Comparison of ENCODE assay signal across 8 mouse cellular contexts in the genomic region with DNA sequence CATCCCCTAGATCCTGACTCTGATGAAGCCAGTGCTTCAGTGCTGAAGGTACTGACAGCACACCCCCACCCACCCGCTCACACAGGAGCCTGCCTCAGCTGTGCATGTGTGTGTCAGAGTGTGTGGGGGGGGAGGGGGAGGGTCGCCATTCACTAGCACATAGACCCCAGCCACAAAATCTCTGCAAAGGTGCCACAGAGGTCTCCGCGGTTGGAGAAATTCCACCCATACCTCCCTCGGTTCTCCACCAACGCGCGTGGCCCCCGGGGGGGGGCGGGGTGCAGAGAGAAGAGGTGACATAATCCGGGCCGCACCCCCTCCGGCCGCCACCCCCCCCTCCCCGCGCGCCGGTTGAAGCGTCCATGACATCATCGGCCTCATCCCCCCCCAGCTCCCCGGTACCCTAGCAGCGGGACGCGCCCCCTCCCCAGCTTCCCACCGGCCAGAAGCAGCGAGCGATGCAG. TPM values are rescaled to one million over a fixed set of nuclear protein-coding genes. Genes with fewer than 3 reads are reported as not detected.
DNase-seq lines count a peak whose midpoint lies in the region; ATAC-seq and TF ChIP-seq lines count a peak whose summit lies in the region.

No protein-coding gene starts in this region.

- H3K4me2 ChIP-seq in lung, postnatal 0 days (replicated peaks; ENCODE audit: low read depth, low read length) = peak overlapping the region; percentile 97
- H3K4me2 ChIP-seq in hindbrain, embryonic 11.5 days (replicated peaks; ENCODE audit: low read depth, low read length) = peak overlapping the region; percentile 98

- H3K4me3 ChIP-seq in cerebellum, adult 2 months (replicated peaks; ENCODE audit: insufficient read depth, low read depth, low read length) = peak overlapping the region; percentile 73
- peak overlapping the region; percentile 57 for H3K4me3 ChIP-seq in lung, postnatal 0 days (ENCODE audit: low read depth, low read length)
- H3K4me3 ChIP-seq in hindbrain, embryonic 11.5 days (ENCODE audit: low read depth, low read length) = peak overlapping the region; percentile 64
- peak overlapping the region; percentile 79 for H3K4me3 ChIP-seq in midbrain, embryonic 10.5 days

- TF ChIP-seq CTCF in cerebellum, adult 2 months (IDR thresholded peaks at IDR 0.05; ENCODE audit: borderline replicate concordance, insufficient read depth, low read depth, low read length) = no peak
- TF ChIP-seq CTCF in lung, postnatal 0 days (IDR thresholded peaks at IDR 0.05) = no peak

- no peaks in the 10 kb centered on the region for H3K36me3 ChIP-seq in lung, postnatal 0 days (ENCODE audit: insufficient read depth, low read length)
- no peaks in the 10 kb centered on the region for H3K36me3 ChIP-seq in hindbrain, embryonic 11.5 days (ENCODE audit: control insufficient read depth, insufficient read depth, low read length)
- no peaks in the 10 kb centered on the region for H3K36me3 ChIP-seq in midbrain, embryonic 10.5 days

- no peak for TF ChIP-seq EP300 in lung, postnatal 0 days (IDR thresholded peaks at IDR 0.05)

- no peak for DNase-seq in cerebellum, adult 2 months
- DNase-seq in cerebellum, postnatal 25 days = no peak
- DNase-seq in lung, postnatal 0 days (ENCODE audit: low spot score) = no peak
- no peak for DNase-seq in lung, postnatal 4 days
- peak; percentile 52 for DNase-seq in hindbrain, embryonic 11.5 days (ENCODE audit: low spot score)
- no peak for DNase-seq in midbrain, embryonic 10.5 days (ENCODE audit: low spot score)
- no peak for DNase-seq in urinary bladder, postnatal 10 days (ENCODE audit: low spot score)

- H3K9ac ChIP-seq in lung, postnatal 0 days (replicated peaks; ENCODE audit: low read depth) = peak overlapping the region; percentile 52
- peak overlapping the region; percentile 73 for H3K9ac ChIP-seq in hindbrain, embryonic 11.5 days (ENCODE audit: low read depth, low read length)

- H3K27ac ChIP-seq in cerebellum, adult 2 months (ENCODE audit: insufficient read depth, low read length) = peak overlapping the region; percentile 80
- H3K27ac ChIP-seq in lung, postnatal 0 days (ENCODE audit: low read length) = no peak overlapping the region
- peak overlapping the region; percentile 39; the same call in 1 of the 2 replicates for H3K27ac ChIP-seq in hindbrain, embryonic 11.5 days (ENCODE audit: low read depth, low read length)
- peak overlapping the region; percentile 87 for H3K27ac ChIP-seq in midbrain, embryonic 10.5 days (replicated peaks)

- H3K4me1 ChIP-seq in cerebellum, adult 2 months (ENCODE audit: control insufficient read depth, insufficient read depth, low read length) = peaks cover 18% of the 10 kb centered on the region
- H3K4me1 ChIP-seq in lung, postnatal 0 days (ENCODE audit: insufficient read depth, low read depth, low read length) = no peaks in the 10 kb centered on the region
- H3K4me1 ChIP-seq in hindbrain, embryonic 11.5 days (replicated peaks; ENCODE audit: control insufficient read depth, insufficient read depth, low read length) = peaks cover 2% of the 10 kb centered on the region; the same call in 1 of the 2 replicates
- H3K4me1 ChIP-seq in midbrain, embryonic 10.5 days = peaks cover 26% of the 10 kb centered on the region

- no peaks in the 10 kb centered on the region for H3K9me3 ChIP-seq in lung, postnatal 0 days (ENCODE audit: low read length)
- H3K9me3 ChIP-seq in hindbrain, embryonic 11.5 days (ENCODE audit: control insufficient read depth, low read length) = no peaks in the 10 kb centered on the region
- H3K9me3 ChIP-seq in midbrain, embryonic 10.5 days (replicated peaks) = no peaks in the 10 kb centered on the region

- 1% methylated on average over 24 of the region's 27 CpGs for whole genome bisulfite sequencing in cerebellum, adult 2 months
- WGBS in lung, postnatal 0 days = 0% methylated on average over 13 of the region's 27 CpGs
- WGBS in hindbrain, embryonic 11.5 days = 0% methylated on average over 19 of the region's 27 CpGs
- WGBS in midbrain, embryonic 10.5 days = under 1% methylated on average over 27 of the region's 27 CpGs

- H3K27me3 ChIP-seq in cerebellum, adult 2 months (ENCODE audit: control insufficient read depth, insufficient read depth, low read length) = no peaks in the 10 kb centered on the region
- no peaks in the 10 kb centered on the region; the same call in 1 of the 2 replicates for H3K27me3 ChIP-seq in lung, postnatal 0 days (replicated peaks; ENCODE audit: insufficient read depth, low read length)
- H3K27me3 ChIP-seq in hindbrain, embryonic 11.5 days (ENCODE audit: control insufficient read depth, insufficient read depth, low read length) = peaks cover 13% of the 10 kb centered on the region
- H3K27me3 ChIP-seq in midbrain, embryonic 10.5 days (ENCODE audit: low read depth, poor library complexity, severe bottlenecking) = peaks cover 49% of the 10 kb centered on the region

- TF ChIP-seq POLR2A in cerebellum, adult 2 months (IDR thresholded peaks at IDR 0.05; ENCODE audit: borderline replicate concordance, insufficient read depth, low read length) = no peak

- ATAC-seq in lung, postnatal 0 days = peak; percentile 32
- peak; percentile 74 for ATAC-seq in hindbrain, embryonic 11.5 days (ENCODE audit: low FRiP score)
- ATAC-seq in megakaryocyte progenitor cell, adult 5-6 weeks (replicated peaks; ENCODE audit: poor library complexity) = no peak; the same call in 1 of the 2 replicates

RNA-seq across cellular contexts. Expression of a gene that starts 0.4 kb away (rescaled TPM):
- 89.4 and 94.9 TPM in 2 replicates for polyA plus RNA-seq in cerebellum, adult 2 months (2012; rRNA removed)
- 0.95 and 1.5 TPM in 2 replicates for polyA plus RNA-seq in lung, postnatal 0 days (2015; fragmentation: Nextera tagmentation; extraction: Ambion mirVana)
- polyA plus RNA-seq in hindbrain, embryonic 11.5 days (2014; fragmentation: Nextera tagmentation; extraction: Ambion mirVana) = 0.98 and 1.6 TPM in 2 replicates
- polyA plus RNA-seq in midbrain, embryonic 10.5 days (2016; fragmentation: Nextera tagmentation; extraction: Ambion mirVana) = 4.0 and 5.1 TPM in 2 replicates
- total RNA-seq in megakaryocyte progenitor cell, adult 5-6 weeks (2015) = 0.15 and 0.32 TPM in 2 replicates
- 0.27 TPM in 1 of 2 replicates, not detected in the other for total RNA-seq in megakaryocyte progenitor cell, adult 5-6 weeks (2017)

RNA-seq across cellular contexts. Expression of a gene that starts 12.4 kb away (rescaled TPM):
- polyA plus RNA-seq in cerebellum, adult 2 months (2012; rRNA removed) = 9.6 and 9.8 TPM in 2 replicates
- 4.4 TPM in 2 replicates for polyA plus RNA-seq in lung, postnatal 0 days (2015; fragmentation: Nextera tagmentation; extraction: Ambion mirVana)
- polyA plus RNA-seq in hindbrain, embryonic 11.5 days (2014; fragmentation: Nextera tagmentation; extraction: Ambion mirVana) = 16.3 and 17.3 TPM in 2 replicates
- 20.3 and 21.5 TPM in 2 replicates for polyA plus RNA-seq in midbrain, embryonic 10.5 days (2016; fragmentation: Nextera tagmentation; extraction: Ambion mirVana)
- total RNA-seq in megakaryocyte progenitor cell, adult 5-6 weeks (2015) = 5.7 and 9.3 TPM in 2 replicates
- 7.1 and 7.3 TPM in 2 replicates for total RNA-seq in megakaryocyte progenitor cell, adult 5-6 weeks (2017)

RNA-seq across cellular contexts. Expression of a gene that starts 12.4 kb away (rescaled TPM):
- 5.4 and 5.7 TPM in 2 replicates for polyA plus RNA-seq in cerebellum, adult 2 months (2012; rRNA removed)
- polyA plus RNA-seq in lung, postnatal 0 days (2015; fragmentation: Nextera tagmentation; extraction: Ambion mirVana) = 4.8 and 5.9 TPM in 2 replicates
- polyA plus RNA-seq in hindbrain, embryonic 11.5 days (2014; fragmentation: Nextera tagmentation; extraction: Ambion mirVana) = 20.2 and 22.0 TPM in 2 replicates
- polyA plus RNA-seq in midbrain, embryonic 10.5 days (2016; fragmentation: Nextera tagmentation; extraction: Ambion mirVana) = 21.7 and 22.4 TPM in 2 replicates
- total RNA-seq in megakaryocyte progenitor cell, adult 5-6 weeks (2015) = 16.1 and 21.0 TPM in 2 replicates
- 20.3 and 22.8 TPM in 2 replicates for total RNA-seq in megakaryocyte progenitor cell, adult 5-6 weeks (2017)

RNA-seq across cellular contexts. Expression of a gene that starts 22.2 kb away (rescaled TPM):
- polyA plus RNA-seq in cerebellum, adult 2 months (2012; rRNA removed) = 98.5 and 109 TPM in 2 replicates
- polyA plus RNA-seq in lung, postnatal 0 days (2015; fragmentation: Nextera tagmentation; extraction: Ambion mirVana) = 82.6 and 90.9 TPM in 2 replicates
- 50.2 and 57.7 TPM in 2 replicates for polyA plus RNA-seq in hindbrain, embryonic 11.5 days (2014; fragmentation: Nextera tagmentation; extraction: Ambion mirVana)
- 40.6 and 45.6 TPM in 2 replicates for polyA plus RNA-seq in midbrain, embryonic 10.5 days (2016; fragmentation: Nextera tagmentation; extraction: Ambion mirVana)
- 50.5 and 75.9 TPM in 2 replicates for total RNA-seq in megakaryocyte progenitor cell, adult 5-6 weeks (2015)
- 72.4 and 107 TPM in 2 replicates for total RNA-seq in megakaryocyte progenitor cell, adult 5-6 weeks (2017)

RNA-seq across cellular contexts. Expression of a gene that starts 25.2 kb away (rescaled TPM):
- 50.7 and 57.9 TPM in 2 replicates for polyA plus RNA-seq in cerebellum, adult 2 months (2012; rRNA removed)
- 50.6 and 51.1 TPM in 2 replicates for polyA plus RNA-seq in lung, postnatal 0 days (2015; fragmentation: Nextera tagmentation; extraction: Ambion mirVana)
- 132 and 137 TPM in 2 replicates for polyA plus RNA-seq in hindbrain, embryonic 11.5 days (2014; fragmentation: Nextera tagmentation; extraction: Ambion mirVana)
- 153 and 161 TPM in 2 replicates for polyA plus RNA-seq in midbrain, embryonic 10.5 days (2016; fragmentation: Nextera tagmentation; extraction: Ambion mirVana)
- total RNA-seq in megakaryocyte progenitor cell, adult 5-6 weeks (2015) = 39.0 and 43.1 TPM in 2 replicates
- total RNA-seq in megakaryocyte progenitor cell, adult 5-6 weeks (2017) = 78.5 and 87.3 TPM in 2 replicates

Comparison
In these comparisons a context has a peak if more than half of its experiments do, and no peak if none do; other contexts are left out.
1. RNA of a gene that starts 0.4 kb away (polyA plus RNA-seq): 89.4 to 94.9 TPM in cerebellum, adult 2 months; 4.0 to 5.1 TPM in midbrain, embryonic 10.5 days, 0.98 to 1.6 TPM in hindbrain, embryonic 11.5 days and 0.95 to 1.5 TPM in lung, postnatal 0 days; every median in the first group is over 10 times any median in the second.
2. Peak in every context shown above with its lines, with median percentiles within 50 percentile points of each other: H3K4me3 ChIP-seq.